Mouse (Mus musculus) stomach, postnatal 0 days (tissue): Measurements from ENCODE around the gene Kif1c.

Experiments used
- CTCF ChIP-seq: IDR thresholded peaks from 2 replicates; pipeline ENCODE4 v1.5.1; 2016; ENCODE audit warnings: antibody characterized with exemption, low read depth, mild to moderate bottlenecking, moderate library complexity
- EP300 ChIP-seq: optimal IDR thresholded peaks from 2 replicates; pipeline ENCODE3; 2016; ENCODE audit warnings: antibody characterized with exemption

DNA sequence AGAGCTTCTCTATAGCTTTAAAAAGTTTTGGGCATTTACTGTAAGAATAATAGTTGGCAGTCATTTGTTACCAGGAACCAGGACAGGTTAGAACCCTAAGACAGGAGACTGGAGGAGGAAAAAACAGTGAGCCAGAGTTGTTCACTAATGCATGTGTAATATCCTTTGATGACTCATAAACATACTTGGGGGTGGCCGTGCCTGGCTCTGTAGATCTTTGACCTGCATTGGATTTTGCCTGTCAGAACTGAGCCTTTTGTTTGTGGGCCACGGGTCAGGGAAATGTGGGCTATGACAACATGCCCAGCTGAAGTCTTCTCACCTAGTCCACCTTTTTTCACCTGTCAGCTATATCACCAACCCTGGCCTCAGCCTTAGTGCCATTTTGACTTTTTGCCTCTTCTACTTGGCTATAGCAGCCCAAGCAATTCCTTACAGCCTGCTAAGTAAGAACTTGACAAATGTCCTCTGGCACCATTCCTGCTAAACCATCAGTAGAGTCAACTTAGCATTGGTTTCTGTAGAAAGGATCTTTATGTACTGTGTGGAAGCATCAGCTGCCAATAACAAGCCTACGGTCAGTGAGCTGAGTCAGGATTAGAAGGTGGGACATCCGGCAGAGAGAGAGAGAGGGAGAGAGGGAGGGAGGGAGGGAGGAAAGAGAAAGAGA is 47.7 kb downstream of the Kif1c start:
- TF ChIP-seq CTCF (no peak), EP300 (no peak)
